Mouse (Mus musculus): ENCODE data around the gene Scgb2b26.

Gene Scgb2b26

GRCm38 (mm10) chr7:33944940-33945339 is at the start of gene Scgb2b26:
Gene Scgb2b26, minus strand, starts transcription at chr7:33945040.
- DNase-seq (ENCODE audit: low spot score): no peak

GRCm38 (mm10) chr7:33982281-33982680 is 37.4 kb upstream of the Scgb2b26 start:
- peak; percentile 50 for DNase-seq (ENCODE audit: low spot score)

GRCm38 (mm10) chr7:33902982-33903381 is 41.9 kb downstream of the Scgb2b26 start:
- no peak for DNase-seq (ENCODE audit: low spot score)

- DNase-seq (ENCODE audit: low spot score): no peak
Measured at GRCm38 (mm10) chr7:33900803-33901202, 44.0 kb downstream of the Scgb2b26 start.

- no peak for DNase-seq (ENCODE audit: low spot score)
Measured at GRCm38 (mm10) chr7:33900007-33900406, 44.8 kb downstream of the Scgb2b26 start.

All from testis, postnatal 10 days (tissue).